Mouse (Mus musculus) limb, embryonic 10.5 days (tissue): ENCODE data around the gene Rasl12. TPM values are rescaled to one million over a fixed set of nuclear protein-coding genes. Genes with fewer than 3 reads are reported as not detected.
A peak's percentile ranks its signal among the peaks of the same experiment; 100 is the strongest.

Source experiments
- DNase-seq: peaks from one replicate; pipeline ENCODE4 v3.0.0-alpha.2; 2017; ENCODE audit warnings: low spot score
- H3K27ac ChIP-seq: fragments of 300-500 bp; sonication (generic); 2 replicates; pipeline ENCODE4 v1.5.1; 2016; ENCODE audit warnings: mild to moderate bottlenecking
- H3K27me3 ChIP-seq: fragments of 300-500 bp; sonication (generic); 2 replicates; pipeline ENCODE4 v1.6.1; 2016; ENCODE audit warnings: low read depth, mild to moderate bottlenecking; ENCODE audit not compliant: poor library complexity, severe bottlenecking
- H3K36me3 ChIP-seq: fragments of 300-500 bp; sonication (generic); 2 replicates; pipeline ENCODE4 v1.6.1; 2016; ENCODE audit warnings: mild to moderate bottlenecking, moderate library complexity
- H3K4me1 ChIP-seq: fragments of 300-500 bp; sonication (generic); 2 replicates; pipeline ENCODE4 v1.6.1; 2016
- H3K4me3 ChIP-seq: fragments of 300-500 bp; sonication (generic); 2 replicates; pipeline ENCODE4 v1.5.1; 2016; ENCODE audit warnings: mild to moderate bottlenecking, moderate library complexity
- H3K9me3 ChIP-seq: fragments of 300-500 bp; sonication (generic); replicated peaks from 2 replicates; pipeline ENCODE4 v1.6.1; 2016; ENCODE audit warnings: mild to moderate bottlenecking
- WGBS: fragments of 180-500 bp; shearing (Covaris S2); methylation state at CpG from one replicate; pipeline ENCODE4 v1.1.7; 2016; 5-methylcytosine and 5-hydroxymethylcytosine counted together
- polyA plus RNA-seq: library from polyadenylated mRNA; unstranded; fragments of >200 nt; fragmentation: Nextera tagmentation; extraction: Ambion mirVana; gene quantifications from 2 replicates; pipeline ENCODE4 v1.2.1, GENCODE M21; 2016

Rasl12 gene
- polyA plus RNA-seq, 1 experiment from 2014 or later = 8.2 TPM

GRCm38 (mm10) chr9:65381017-65381590, 17.2 kb upstream of the Rasl12 start:
- 74% methylated on average over 4 of the region's 4 CpGs for WGBS
- Histone ChIP-seq H3K9me3 (no peaks in the 10 kb centered on the region), H3K4me3 (no peak overlapping the region), H3K4me1 (peaks cover 10% of the 10 kb centered on the region), H3K36me3 (peaks cover 13% of the 10 kb centered on the region), H3K27me3 (no peaks in the 10 kb centered on the region), H3K27ac (no peak overlapping the region)
- no peak for DNase-seq

GRCm38 (mm10) chr9:65382031-65382750, 16.1 kb upstream of the Rasl12 start:
- Histone ChIP-seq H3K36me3 (peaks cover 7% of the 10 kb centered on the region), H3K4me1 (peaks cover 16% of the 10 kb centered on the region), H3K27ac (no peak overlapping the region), H3K27me3 (no peaks in the 10 kb centered on the region; the same call in 1 of the 2 replicates), H3K9me3 (no peaks in the 10 kb centered on the region), H3K4me3 (no peak overlapping the region)
- DNase-seq = no peak
- WGBS = 79% methylated on average over 6 of the region's 6 CpGs

- H3K27ac ChIP-seq = no peak overlapping the region
Measured at GRCm38 (mm10) chr9:65382751-65383097, 15.6 kb upstream of the Rasl12 start.

GRCm38 (mm10) chr9:65384276-65384675, 14.0 kb upstream of the Rasl12 start:
- WGBS = 32% methylated on average over 3 of the region's 3 CpGs
- H3K4me1 ChIP-seq = peaks cover 13% of the 10 kb centered on the region
- peaks cover 9% of the 10 kb centered on the region for H3K27me3 ChIP-seq

More at GRCm38 (mm10) chr9:65382751-65383097, 15.6 kb upstream of the Rasl12 start:
- no peaks in the 10 kb centered on the region for H3K9me3 ChIP-seq
- 0 out of 2 replicates have a peak, but pooled peaks cover 2% of the 10 kb centered on the region for H3K36me3 ChIP-seq
- no peak for DNase-seq
- peaks cover 13% of the 10 kb centered on the region for H3K4me1 ChIP-seq
- H3K4me3 ChIP-seq = no peak overlapping the region
- 65% methylated on average over 3 of the region's 3 CpGs for whole genome bisulfite sequencing
- no peaks in the 10 kb centered on the region; the same call in 1 of the 2 replicates for H3K27me3 ChIP-seq

GRCm38 (mm10) chr9:65386373-65387140, 11.7 kb upstream of the Rasl12 start:
- H3K27me3 ChIP-seq = peaks cover 32% of the 10 kb centered on the region
- peaks cover 15% of the 10 kb centered on the region for H3K4me1 ChIP-seq
- H3K4me3 ChIP-seq = no peak overlapping the region
- H3K36me3 ChIP-seq = 0 out of 2 replicates have a peak, but pooled peaks cover 4% of the 10 kb centered on the region
- no peaks in the 10 kb centered on the region for H3K9me3 ChIP-seq
- no peak for DNase-seq
- 15% methylated on average over 8 of the region's 8 CpGs for WGBS
- H3K27ac ChIP-seq = no peak overlapping the region

More at GRCm38 (mm10) chr9:65384276-65384675, 14.0 kb upstream of the Rasl12 start:
- no peak for DNase-seq
- no peak overlapping the region for H3K27ac ChIP-seq
- H3K4me3 ChIP-seq = no peak overlapping the region
- H3K36me3 ChIP-seq = no peaks in the 10 kb centered on the region
- H3K9me3 ChIP-seq = no peaks in the 10 kb centered on the region

- no peaks in the 10 kb centered on the region for H3K9me3 ChIP-seq
- peaks cover 19% of the 10 kb centered on the region for H3K4me1 ChIP-seq
- H3K27ac ChIP-seq = peak overlapping the region; percentile 78
- DNase-seq = peak; percentile 63
- 19% methylated on average over 96 of the region's 96 CpGs for WGBS
- H3K4me3 ChIP-seq = peak overlapping the region; percentile 56
- peaks cover 58% of the 10 kb centered on the region for H3K27me3 ChIP-seq
- H3K36me3 ChIP-seq = 0 out of 2 replicates have a peak, but pooled peaks cover 4% of the 10 kb centered on the region
Measured at GRCm38 (mm10) chr9:65390752-65391612, 7.3 kb upstream of the Rasl12 start.

GRCm38 (mm10) chr9:65391613-65391964, 6.7 kb upstream of the Rasl12 start, which contains the start of gene Kbtbd13:
Kbtbd13 (minus strand) TSS chr9:65391652.
- Histone ChIP-seq H3K27me3 (peaks cover 58% of the 10 kb centered on the region), H3K4me3 (peak within 1 kb of the TSS; percentile 56), H3K9me3 (no peaks in the 10 kb centered on the region), H3K4me1 (peaks cover 15% of the 10 kb centered on the region), H3K27ac (peak within 1 kb of the TSS; percentile 78), H3K36me3 (0 out of 2 replicates have a peak, but pooled peaks cover 4% of the 10 kb centered on the region)
- no peak for DNase-seq
- WGBS = 41% methylated on average over 8 of the region's 8 CpGs

GRCm38 (mm10) chr9:65392638-65393364, 5.5 kb upstream of the Rasl12 start:
- Histone ChIP-seq H3K27me3 (peaks cover 58% of the 10 kb centered on the region), H3K4me3 (no peak overlapping the region), H3K36me3 (0 out of 2 replicates have a peak, but pooled peaks cover 4% of the 10 kb centered on the region), H3K9me3 (no peaks in the 10 kb centered on the region), H3K27ac (no peak overlapping the region), H3K4me1 (peaks cover 14% of the 10 kb centered on the region)
- DNase-seq = peak; percentile 77
- WGBS = 30% methylated on average over 6 of the region's 6 CpGs

GRCm38 (mm10) chr9:65393606-65394005, 4.7 kb upstream of the Rasl12 start:
- peaks cover 56% of the 10 kb centered on the region for H3K27me3 ChIP-seq
- peaks cover 21% of the 10 kb centered on the region for H3K4me1 ChIP-seq
- no peak overlapping the region for H3K27ac ChIP-seq
- H3K9me3 ChIP-seq = no peaks in the 10 kb centered on the region
- DNase-seq = no peak
- 0 out of 2 replicates have a peak, but pooled peaks cover 4% of the 10 kb centered on the region for H3K36me3 ChIP-seq
- H3K4me3 ChIP-seq = no peak overlapping the region
- WGBS = 53% methylated on average over 2 of the region's 2 CpGs

GRCm38 (mm10) chr9:65394360-65394759, 3.9 kb upstream of the Rasl12 start:
- WGBS = 80% methylated on average over 2 of the region's 2 CpGs
- Histone ChIP-seq H3K27ac (no peak overlapping the region), H3K27me3 (peaks cover 52% of the 10 kb centered on the region), H3K4me1 (peaks cover 25% of the 10 kb centered on the region), H3K36me3 (0 out of 2 replicates have a peak, but pooled peaks cover 4% of the 10 kb centered on the region), H3K9me3 (no peaks in the 10 kb centered on the region), H3K4me3 (no peak overlapping the region)
- no peak for DNase-seq

GRCm38 (mm10) chr9:65399934-65400333, 1.6 kb downstream of the Rasl12 start:
- H3K4me3 ChIP-seq = no peak overlapping the region
- WGBS = 92% methylated on average over 6 of the region's 6 CpGs
- no peak for DNase-seq
- no peak overlapping the region for H3K27ac ChIP-seq
- H3K27me3 ChIP-seq = peaks cover 4% of the 10 kb centered on the region; the same call in 1 of the 2 replicates
- no peaks in the 10 kb centered on the region for H3K36me3 ChIP-seq
- H3K9me3 ChIP-seq = no peaks in the 10 kb centered on the region
- peaks cover 11% of the 10 kb centered on the region for H3K4me1 ChIP-seq
